Mouse (Mus musculus): Measurements from ENCODE around the gene Pin1rt1.

The Pin1rt1 gene

DNA sequence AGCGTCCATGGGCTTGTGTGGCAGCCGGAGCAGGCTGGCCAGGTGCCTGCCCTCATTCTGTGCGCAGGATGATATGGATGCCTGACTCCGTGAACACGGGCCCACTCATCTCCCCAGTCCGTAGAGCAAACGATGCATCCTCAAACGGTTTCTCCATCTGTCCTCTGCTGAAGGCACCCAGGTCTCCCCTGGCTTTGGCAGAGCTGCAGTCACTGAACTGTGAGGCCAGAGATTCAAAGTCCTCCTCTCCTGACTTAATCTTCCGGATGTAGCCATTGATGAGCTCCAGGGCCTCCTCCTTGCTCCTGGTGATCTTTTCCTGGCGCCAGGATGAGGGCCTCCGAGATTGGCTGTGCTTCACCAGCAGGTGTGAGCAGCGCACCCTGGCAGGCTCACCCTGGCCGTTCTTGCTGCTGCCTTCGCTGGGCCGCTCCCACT, 1.9 kb downstream of the Pin1rt1 start:
- DNase-seq (ENCODE audit: low read depth in 2 of 2, low spot score in 2 of 2), result no peak

GRCm38 (mm10) chr2:104712486-104712809, 3.7 kb downstream of the Pin1rt1 start:
- DNase-seq (ENCODE audit: low read depth in 2 of 2, low spot score in 2 of 2), result no peak

DNA sequence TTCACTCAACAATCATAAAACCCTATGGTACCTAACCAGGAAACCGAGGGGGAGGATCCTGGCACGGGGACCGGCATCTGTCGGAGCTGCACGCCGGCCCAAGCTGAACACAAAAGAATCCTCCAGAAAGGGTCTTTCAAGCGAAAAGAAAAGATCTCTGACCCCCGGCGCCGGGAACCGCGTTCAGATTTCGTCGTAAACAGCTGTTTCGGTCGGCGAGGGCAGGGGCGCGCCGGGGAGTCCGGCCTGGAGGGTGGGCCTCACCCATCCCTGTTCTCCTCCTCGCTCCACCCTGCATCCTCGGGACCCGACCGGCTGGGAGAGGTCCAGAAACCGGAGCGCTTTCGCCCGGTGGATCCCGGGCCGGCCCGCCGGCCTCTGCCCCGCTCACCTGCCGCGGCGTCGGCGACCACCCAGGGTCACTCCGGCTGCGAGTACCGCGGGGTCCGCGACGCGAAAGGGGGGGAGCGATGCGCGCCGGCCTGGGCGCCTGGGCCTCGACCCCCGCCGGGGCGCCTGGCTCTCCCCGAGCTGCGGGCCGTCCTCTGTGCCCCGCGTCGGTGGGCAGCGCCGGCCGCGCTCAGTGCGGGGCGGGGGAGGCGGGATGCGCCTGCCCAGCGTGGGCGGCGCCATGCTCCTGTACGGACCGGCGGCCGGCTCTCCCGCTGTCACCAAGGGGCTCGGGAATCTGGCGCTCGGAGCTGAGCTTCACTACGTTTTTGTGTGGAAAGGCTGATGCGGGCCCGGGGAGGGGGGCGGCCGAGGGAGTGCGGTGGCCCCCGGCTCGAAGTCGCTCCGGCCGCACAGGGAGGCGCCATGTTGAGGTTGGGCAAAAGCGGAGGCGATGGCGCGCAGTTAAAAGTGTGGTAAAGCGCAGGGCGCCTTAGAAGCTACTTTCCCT, 4.3 kb downstream of the Pin1rt1 start, which contains the start of gene Tcp11l1:
Gene Tcp11l1 (minus strand): TSS at position 585 of the 901 bp plus-strand sequence.
- peak; percentile 2 to 16 for DNase-seq (ENCODE audit: low read depth in 2 of 2, low spot score in 2 of 2)

DNA sequence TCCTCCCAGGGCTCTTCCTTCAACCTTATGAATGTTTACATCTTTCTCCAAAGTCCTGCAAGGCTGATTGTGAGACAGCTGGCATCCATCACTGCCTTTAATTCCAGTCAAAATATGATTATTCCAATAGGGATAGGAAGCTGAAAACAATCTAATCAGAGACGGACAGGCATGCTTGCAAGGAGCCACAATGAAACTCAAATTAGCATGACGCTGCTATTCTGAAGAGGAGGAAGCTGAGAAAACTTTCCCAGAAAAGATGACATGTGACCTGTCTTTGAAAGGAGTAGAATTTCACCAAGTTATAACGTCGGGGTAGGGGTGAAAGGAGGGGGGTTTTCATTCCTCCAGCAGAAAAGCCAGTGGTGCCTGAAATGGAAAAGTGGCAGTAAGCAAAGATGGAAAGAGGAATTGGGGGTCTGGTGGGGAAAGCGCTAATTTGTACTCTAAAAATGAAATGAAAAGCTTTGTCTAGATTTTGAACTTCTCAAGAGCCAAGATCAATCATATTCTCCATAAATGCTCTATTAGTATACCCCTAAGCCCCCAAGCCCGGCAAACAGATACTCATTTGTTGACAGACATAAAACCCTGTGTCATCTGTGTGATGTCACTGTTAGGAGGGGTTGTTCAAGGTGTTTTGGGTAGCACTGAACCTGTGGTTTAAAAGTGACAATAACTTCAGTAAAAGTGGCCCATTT, 5.4 kb downstream of the Pin1rt1 start:
- DNase-seq (ENCODE audit: low read depth in 2 of 2, low spot score in 2 of 2), result no peak

- DNase-seq (ENCODE audit: low read depth in 2 of 2, low spot score in 2 of 2), result no peak
Measured at GRCm38 (mm10) chr2:104709786-104710337, 6.3 kb downstream of the Pin1rt1 start.

DNA sequence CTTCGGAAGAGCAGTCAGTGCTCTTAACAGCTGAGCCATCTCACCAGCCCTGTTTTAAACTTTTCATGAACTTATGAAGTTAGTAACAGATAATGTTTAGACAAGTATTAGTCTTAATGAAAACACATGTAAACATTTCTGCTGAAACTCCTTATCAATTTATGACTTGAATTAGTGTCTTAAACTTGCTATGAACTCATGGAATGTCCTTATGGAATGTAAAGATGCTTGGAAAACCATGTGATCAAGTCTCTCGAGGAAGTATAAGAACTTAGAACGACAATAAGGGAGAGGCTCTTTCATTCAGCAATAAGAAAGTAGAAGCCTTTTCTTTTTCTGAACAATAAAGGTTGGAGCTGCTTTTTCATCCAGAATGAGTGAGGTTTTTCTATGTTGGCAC, 11.8 kb downstream of the Pin1rt1 start:
- no peak for DNase-seq (ENCODE audit: low read depth in 2 of 2, low spot score in 2 of 2)

DNA sequence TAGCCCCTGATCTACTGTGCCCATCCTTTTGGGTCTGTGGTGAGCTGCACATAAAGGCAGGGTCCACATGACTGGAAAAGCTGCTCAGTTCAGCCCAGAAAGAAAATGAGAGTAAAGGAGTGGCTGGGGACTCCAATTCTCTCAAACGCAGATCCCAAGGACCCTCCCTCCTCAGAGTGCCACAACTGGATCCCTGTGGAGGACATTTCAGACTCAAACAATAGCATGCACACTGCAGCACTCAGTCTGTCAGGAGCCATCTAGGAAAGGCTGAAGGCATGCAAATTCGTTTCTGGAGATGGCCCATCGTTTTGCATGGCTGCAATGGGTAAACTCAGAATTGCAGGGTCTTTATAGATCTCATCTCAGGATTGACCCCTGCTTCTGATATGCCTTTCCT, 13.0 kb downstream of the Pin1rt1 start:
- no peak for DNase-seq (ENCODE audit: low read depth in 2 of 2, low spot score in 2 of 2)

GRCm38 (mm10) chr2:104699659-104700058, 16.5 kb downstream of the Pin1rt1 start:
- DNase-seq (ENCODE audit: low read depth in 2 of 2, low spot score in 2 of 2), result no peak

DNA sequence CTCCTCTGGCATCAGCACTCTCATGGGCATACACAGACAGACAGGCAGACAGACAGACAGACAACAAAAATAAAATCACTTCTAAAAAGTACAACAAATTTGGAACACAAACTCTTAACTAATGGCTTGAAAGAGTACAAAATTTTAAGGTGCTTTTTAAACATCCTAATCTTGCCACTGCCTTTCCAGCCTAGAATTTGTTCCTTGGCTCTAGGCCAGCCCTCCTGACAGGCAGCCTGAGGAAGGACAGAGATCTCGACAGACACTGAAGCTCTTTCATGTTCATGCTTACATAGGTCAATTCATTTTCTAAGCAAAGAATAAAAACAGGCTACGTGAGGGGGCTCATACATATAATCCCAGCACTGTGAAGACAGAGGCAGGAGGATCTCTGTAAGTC, 23.6 kb downstream of the Pin1rt1 start:
- DNase-seq (ENCODE audit: low read depth in 2 of 2, low spot score in 2 of 2), result no peak

DNA sequence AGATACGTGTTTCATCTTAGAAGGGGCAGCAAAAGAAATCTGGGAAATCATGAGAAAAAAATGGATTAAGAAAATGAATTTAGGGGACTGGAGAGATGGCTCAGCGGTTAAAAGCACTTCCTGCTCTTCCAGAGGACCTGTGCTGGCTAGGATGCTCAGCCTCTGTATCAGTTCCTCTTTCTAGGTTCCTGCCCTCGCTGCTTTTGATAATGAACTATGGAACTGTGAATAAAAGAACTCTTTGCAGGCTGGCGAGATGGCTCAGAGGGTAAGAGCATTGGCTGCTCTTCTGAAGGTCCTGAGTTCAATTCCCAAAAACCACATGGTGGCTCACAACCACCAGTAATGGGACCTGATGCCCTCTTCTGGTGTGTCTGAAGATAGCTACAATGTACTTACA, 25.5 kb downstream of the Pin1rt1 start:
- no peak for DNase-seq (ENCODE audit: low read depth in 2 of 2, low spot score in 2 of 2)

DNA sequence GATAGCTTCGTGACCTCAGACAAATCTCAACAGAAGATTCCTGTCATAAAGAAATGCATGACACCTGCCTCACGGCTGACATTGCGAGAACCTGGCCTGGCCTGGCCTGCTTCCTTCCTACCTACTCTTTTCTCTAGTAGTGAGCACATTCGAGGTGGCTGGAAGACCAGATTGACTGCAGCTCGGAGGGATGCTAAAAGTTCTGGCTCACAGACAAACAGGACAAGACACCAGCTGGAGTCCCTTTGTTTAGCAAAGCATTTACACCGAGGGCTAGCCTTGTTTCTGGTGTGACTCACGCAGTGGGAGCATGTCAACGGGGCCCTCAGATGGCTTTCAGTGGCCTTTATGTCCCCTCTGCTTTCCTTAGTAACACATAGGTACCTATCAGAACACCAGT, 27.5 kb downstream of the Pin1rt1 start:
- DNase-seq (ENCODE audit: low read depth in 2 of 2, low spot score in 2 of 2), result no peak

GRCm38 (mm10) chr2:104688321-104688720, 27.9 kb downstream of the Pin1rt1 start:
- no peak for DNase-seq (ENCODE audit: low read depth in 2 of 2, low spot score in 2 of 2)

- no peak for DNase-seq (ENCODE audit: low read depth in 2 of 2, low spot score in 2 of 2)
Measured at GRCm38 (mm10) chr2:104687261-104687660, 28.9 kb downstream of the Pin1rt1 start.

DNA sequence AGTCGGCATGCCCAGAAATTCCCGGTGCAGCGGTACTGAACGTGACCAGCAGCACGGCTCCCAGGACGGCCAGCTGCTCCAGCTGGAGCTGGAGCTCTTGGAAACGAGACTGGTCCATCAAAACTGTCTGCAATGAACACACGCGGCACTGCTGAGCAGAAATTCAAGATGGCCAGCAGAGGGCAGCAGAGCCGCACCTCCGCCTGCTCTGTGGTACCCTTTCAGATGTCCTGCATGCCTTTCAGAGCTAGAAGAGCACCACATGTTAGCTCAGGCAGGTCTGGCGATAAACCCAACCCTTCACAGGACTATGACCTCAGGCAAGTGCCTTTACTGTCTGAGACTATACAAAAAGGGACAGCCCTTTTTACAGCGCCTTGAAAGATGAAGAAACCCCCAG, 30.8 kb downstream of the Pin1rt1 start:
- DNase-seq (ENCODE audit: low read depth in 2 of 2, low spot score in 2 of 2), result peak; percentile 35 to 48

GRCm38 (mm10) chr2:104684771-104685170, 31.4 kb downstream of the Pin1rt1 start:
- no peak for DNase-seq (ENCODE audit: low read depth in 2 of 2, low spot score in 2 of 2)

GRCm38 (mm10) chr2:104677326-104677725, 38.9 kb downstream of the Pin1rt1 start:
- DNase-seq (ENCODE audit: low read depth in 2 of 2, low spot score in 2 of 2), result no peak

- DNase-seq (ENCODE audit: low read depth in 2 of 2, low spot score in 2 of 2), result no peak
Measured at GRCm38 (mm10) chr2:104671724-104672123, 44.5 kb downstream of the Pin1rt1 start.

DNA sequence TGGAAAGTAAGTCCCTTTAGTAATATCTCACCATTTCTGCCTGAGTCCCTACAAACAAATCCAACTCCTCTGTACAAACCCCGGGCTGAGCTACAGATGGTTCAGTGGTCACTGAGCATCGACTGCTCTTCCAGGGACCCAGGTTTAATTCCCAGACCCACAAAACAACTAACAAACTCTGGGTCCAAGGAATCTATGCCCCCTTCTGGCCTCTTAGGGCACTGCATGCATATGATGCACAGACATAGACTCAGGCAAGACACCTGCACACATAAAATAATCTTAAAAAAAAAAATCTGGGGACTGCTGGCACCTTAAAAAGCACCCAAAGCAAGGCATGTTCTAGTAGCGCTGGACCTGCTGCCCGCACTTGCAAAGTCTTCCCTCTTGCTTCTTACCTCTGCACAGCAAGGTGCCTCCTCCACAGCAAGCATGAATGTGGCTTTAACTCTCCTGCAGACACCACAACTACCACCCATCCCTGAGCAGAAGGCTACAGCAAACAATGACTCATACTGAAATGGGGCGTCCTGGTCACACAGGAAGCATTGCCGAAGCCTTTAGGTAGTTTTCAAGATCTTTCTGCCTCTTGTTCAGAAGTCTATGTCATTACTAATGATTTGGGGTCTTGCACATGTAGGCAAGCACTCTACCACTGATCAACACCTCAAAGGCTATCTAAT, 46.9 kb downstream of the Pin1rt1 start:
- DNase-seq (ENCODE audit: low read depth in 2 of 2, low spot score in 2 of 2), result no peak
